8 mouse cellular contexts compared by ENCODE assay signal in genomic region chr3:32610560-32610959, GRCm38 (mm10). TPM values are rescaled to one million over a fixed set of nuclear protein-coding genes. Genes with fewer than 3 reads are reported as not detected.
DNase-seq lines count a peak whose midpoint lies in the region; ATAC-seq and TF ChIP-seq lines count a peak whose summit lies in the region.

No protein-coding gene starts in this region.

- peaks cover 13% of the 10 kb centered on the region; the same call in 1 of the 2 replicates for H3K36me3 ChIP-seq in embryonic facial prominence, embryonic 13.5 days

- peaks cover 7% of the 10 kb centered on the region for H3K4me1 ChIP-seq in embryonic facial prominence, embryonic 13.5 days
- H3K4me1 ChIP-seq in olfactory bulb, adult 2 months (ENCODE audit: control insufficient read depth, insufficient read depth, low read length) = peaks cover 5% of the 10 kb centered on the region; the same call in 1 of the 2 replicates

- peak; percentile 64 for DNase-seq in 3T3-L1 (ENCODE audit: low read depth, low spot score)
- peak; percentile 73 for DNase-seq in adrenal gland, adult 2 months
- peak; percentile 81 to 84 for DNase-seq in heart, postnatal 10 days
- peak; percentile 76 for DNase-seq in kidney, postnatal 14 days
- DNase-seq in lung, adult 18-20 months = peak; percentile 30 to 54
- DNase-seq in urinary bladder, postnatal 36 days (ENCODE audit: low spot score in 2 of 2) = peak; percentile 20 to 54

- H3K4me3 ChIP-seq in embryonic facial prominence, embryonic 13.5 days = no peak overlapping the region
- no peak overlapping the region for H3K4me3 ChIP-seq in olfactory bulb, adult 2 months (ENCODE audit: insufficient read depth, low read depth, low read length)

- no peaks in the 10 kb centered on the region for H3K27me3 ChIP-seq in embryonic facial prominence, embryonic 13.5 days

- intact Hi-C loops in heart, postnatal 10 days (cut with DNase I) = loop anchor here (1.0 to 5.0 kb wide), 2 partner anchors 57 to 88 kb away; no protein-coding TSS in a partner anchor

- 20% methylated on average over 7 of the region's 7 CpGs for WGBS in embryonic facial prominence, embryonic 13.5 days
- whole genome bisulfite sequencing in olfactory bulb, adult 2 months = 25% methylated on average over 7 of the region's 7 CpGs

- no peak for TF ChIP-seq POLR2A in olfactory bulb, adult 2 months (IDR thresholded peaks at IDR 0.05; ENCODE audit: insufficient read depth, low read depth, low read length)

- TF ChIP-seq CTCF in olfactory bulb, adult 2 months (IDR thresholded peaks at IDR 0.05; ENCODE audit: insufficient read depth, low read depth, low read length) = peak; percentile 47

- no peak overlapping the region for H3K27ac ChIP-seq in embryonic facial prominence, embryonic 13.5 days
- no peak overlapping the region for H3K27ac ChIP-seq in olfactory bulb, adult 2 months (ENCODE audit: insufficient read depth, low read depth, low read length)

- H3K9me3 ChIP-seq in embryonic facial prominence, embryonic 13.5 days = no peaks in the 10 kb centered on the region

- ATAC-seq in embryonic facial prominence, embryonic 13.5 days (ENCODE audit: insufficient number of reproducible peaks, insufficient read depth, low FRiP score, low TSS enrichment, low read depth) = no peak

- 0 out of 2 replicates have a peak overlapping the region, but pooled peaks have one; percentile 14 for H3K4me2 ChIP-seq in embryonic facial prominence, embryonic 13.5 days

- no peak overlapping the region for H3K9ac ChIP-seq in embryonic facial prominence, embryonic 13.5 days

RNA-seq across cellular contexts. Expression of gene Gnb4, which starts 5.8 kb away (rescaled TPM):
- 10 to 100 TPM; 24.9 to 63.2 TPM for total RNA-seq in adrenal gland, adult 2 months (2021)
- 11.8 and 13.0 TPM in 2 replicates for polyA plus RNA-seq in adrenal gland, adult 2 months (2012; rRNA removed)
- 78.8 and 79.2 TPM in 2 replicates for polyA plus RNA-seq in embryonic facial prominence, embryonic 13.5 days (2015; fragmentation: Nextera tagmentation; extraction: Ambion mirVana)
- 10 to 100 TPM; 39.9 to 40.4 TPM for total RNA-seq in heart, postnatal 10 days (2021)
- not detected in 2 replicates for polyA plus RNA-seq in olfactory bulb, adult 2 months (2012; ENCODE audit: insufficient read depth, insufficient read length, low replicate concordance, missing spikeins)
